Mouse (Mus musculus): Measurements from ENCODE around the gene Hba-a2.
"Not testable (repeated sequence)": the region's sequence is repeated elsewhere in the genome, so short reads cannot be mapped to it uniquely, and the experiment has no call there.

- not testable (repeated sequence) for TF ChIP-seq CTCF, POLR2A (IDR thresholded peaks at IDR 0.05; ENCODE audit: insufficient read depth, low read depth, low read length)
Measured at GRCm38 (mm10) chr11:32293479-32293878, 2.8 kb upstream of the Hba-a2 start.
